Mouse (Mus musculus) embryo, embryonic 10.5 days (tissue): ENCODE data around the gene Pde10a.

ENCODE experiments used
- DNase-seq: peaks from one replicate; pipeline ENCODE4 v3.0.0-alpha.2; 2015; ENCODE audit warnings: low spot score

Gene Pde10a

DNA sequence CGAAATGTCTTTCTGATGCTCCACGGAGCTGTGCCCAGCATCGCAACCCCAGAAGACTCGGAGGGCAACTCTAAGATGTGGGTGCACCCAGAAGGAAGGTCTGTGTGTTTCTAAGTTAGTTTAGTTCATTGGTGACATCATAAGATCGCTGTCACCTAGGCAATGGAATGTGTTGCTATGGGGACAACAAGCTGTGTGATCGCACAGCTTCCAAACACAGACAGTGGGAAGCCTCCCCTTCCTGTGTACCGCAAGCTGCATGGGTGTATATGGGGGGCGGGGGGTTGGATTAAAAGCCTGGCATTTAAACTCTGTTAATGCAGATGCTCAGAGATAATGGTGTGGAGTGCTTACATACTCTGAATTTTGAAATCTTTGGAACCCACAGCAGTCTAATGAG lies 56.4 kb downstream of the Pde10a start:
- DNase-seq = no peak

DNA sequence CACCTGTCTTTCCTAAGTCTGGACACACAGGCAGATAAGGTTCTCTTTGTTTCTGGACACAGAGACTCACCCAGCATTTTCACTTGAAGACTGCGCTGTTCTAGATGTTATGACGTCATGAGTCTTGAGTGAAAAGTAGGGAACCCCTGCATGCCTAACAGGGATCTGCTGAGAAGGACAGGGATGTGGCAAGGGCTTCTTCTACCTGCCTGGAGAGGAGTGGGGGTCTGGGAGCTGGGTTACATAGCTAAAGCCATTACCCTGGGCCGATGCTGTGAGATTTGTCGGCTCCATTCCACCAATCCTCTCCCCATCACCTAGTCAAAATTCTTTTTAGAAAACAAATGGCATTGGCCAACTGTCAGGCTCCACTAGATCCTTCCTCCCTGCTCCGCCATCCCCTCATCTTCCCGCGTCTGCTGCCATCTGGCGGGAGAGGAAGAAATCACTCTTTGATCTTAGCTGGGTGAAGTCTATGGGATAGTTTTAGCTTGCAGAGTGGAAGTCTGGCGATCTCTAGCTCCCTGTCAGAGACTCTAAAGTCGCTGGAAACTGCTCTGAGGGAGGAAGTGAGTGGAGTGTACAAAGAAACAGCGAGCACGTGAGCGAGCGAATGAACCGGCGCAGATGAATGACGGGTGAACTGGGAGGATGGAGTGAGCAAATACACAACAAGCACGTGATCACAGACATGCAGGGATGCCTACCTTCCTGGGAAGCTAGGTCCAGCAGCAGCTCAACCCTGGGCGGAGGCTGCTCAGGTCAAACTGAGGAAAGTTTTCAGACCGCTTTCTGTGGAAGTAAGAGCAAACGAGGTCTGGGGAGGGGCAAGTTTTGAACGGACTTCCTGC lies 67.5 kb downstream of the Pde10a start:
- peak; percentile 88 for DNase-seq

DNA sequence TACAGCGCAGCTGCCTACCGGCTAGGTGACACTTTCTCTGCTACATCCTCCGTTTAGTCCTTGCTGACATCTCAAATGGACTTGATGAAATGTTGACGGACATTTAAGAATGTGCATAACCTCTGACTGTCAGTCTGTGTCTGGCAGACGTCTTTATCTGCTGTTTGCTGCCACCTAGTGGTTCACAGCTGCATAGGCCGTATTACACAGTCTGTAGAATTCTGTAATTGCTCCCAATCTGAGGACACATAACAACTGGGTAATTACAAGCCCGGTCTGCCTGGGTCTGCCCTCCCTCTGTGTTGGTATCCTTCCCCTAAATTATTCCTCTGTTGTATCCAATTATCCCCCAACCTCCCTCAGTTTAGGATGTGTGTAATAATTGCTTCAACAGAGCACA lies 72.6 kb downstream of the Pde10a start:
- DNase-seq = peak; percentile 84

DNA sequence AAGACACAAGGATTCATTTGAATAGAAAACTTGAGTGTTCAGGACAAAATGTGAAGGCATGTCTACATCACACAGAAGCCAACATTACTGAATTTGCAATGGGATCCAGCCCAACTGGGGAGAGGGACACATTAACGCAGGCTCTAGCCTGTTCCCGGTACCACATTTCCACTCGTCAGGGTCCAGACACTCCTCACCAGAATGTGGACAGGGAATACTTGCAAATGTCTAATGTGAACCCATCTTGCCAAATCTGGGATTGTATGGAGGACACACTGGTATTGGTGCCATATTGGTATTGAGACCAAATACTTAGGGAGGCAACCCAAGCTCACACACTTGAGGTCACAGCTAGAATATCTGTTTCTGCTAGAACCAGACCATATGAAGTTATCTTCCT lies 77.8 kb downstream of the Pde10a start:
- DNase-seq = no peak

DNA sequence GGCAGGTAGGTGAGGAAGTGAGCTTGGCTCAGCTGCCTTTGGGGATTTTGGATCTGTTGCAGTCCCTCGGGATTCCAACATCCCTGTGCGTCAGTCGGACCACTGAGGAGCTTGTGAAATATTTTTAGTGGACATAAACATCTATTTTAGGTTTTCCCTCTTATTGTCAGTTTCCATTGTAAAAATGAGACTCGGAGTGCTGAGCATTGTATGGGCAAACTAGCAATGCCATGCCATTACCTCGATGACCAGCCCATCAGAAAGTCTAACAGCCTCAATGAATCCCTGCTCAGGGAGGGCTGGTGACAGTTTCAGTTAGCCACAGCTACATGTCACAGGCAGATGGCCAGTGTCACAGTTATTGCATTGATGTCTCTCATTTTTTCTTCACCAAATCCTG lies 80.7 kb downstream of the Pde10a start:
- DNase-seq = no peak

DNA sequence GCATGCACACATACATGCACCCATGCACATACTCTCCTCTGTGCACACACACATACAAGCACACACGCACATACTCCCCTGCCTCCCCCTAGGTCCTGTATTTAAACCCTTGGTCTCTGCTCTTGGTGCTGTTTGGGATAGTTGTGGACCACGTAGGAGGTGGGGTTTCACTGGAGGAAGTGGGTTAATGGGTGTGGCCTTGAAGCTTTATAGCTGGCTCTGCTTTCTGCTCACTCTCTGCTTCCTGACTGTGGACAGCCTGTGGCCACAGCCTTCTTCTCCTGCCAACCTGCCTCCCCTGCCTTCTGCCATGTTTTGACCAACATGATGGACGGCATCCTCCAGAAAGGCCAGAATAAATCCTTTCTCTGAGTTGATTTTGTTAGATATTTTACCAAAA lies 81.5 kb downstream of the Pde10a start:
- DNase-seq = no peak

DNA sequence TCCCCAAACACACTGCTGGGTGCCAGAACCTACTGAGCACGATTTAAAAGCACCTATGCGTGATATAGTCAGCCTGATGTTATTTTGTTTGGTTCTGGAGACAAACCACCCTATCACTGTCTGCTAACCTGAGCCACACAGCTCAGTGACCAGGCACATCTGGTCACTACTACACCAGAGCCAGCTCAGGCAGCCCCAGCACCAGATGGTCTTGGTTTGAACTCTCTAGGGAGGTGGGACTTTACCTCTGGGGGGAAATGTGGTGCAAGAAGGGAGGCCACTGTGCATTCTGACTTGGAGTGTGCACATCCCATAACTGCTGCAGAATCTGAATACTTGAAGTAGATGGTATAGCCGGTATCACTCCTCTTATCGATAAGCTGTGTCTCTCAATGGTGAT lies 86.7 kb downstream of the Pde10a start:
- DNase-seq = no peak

DNA sequence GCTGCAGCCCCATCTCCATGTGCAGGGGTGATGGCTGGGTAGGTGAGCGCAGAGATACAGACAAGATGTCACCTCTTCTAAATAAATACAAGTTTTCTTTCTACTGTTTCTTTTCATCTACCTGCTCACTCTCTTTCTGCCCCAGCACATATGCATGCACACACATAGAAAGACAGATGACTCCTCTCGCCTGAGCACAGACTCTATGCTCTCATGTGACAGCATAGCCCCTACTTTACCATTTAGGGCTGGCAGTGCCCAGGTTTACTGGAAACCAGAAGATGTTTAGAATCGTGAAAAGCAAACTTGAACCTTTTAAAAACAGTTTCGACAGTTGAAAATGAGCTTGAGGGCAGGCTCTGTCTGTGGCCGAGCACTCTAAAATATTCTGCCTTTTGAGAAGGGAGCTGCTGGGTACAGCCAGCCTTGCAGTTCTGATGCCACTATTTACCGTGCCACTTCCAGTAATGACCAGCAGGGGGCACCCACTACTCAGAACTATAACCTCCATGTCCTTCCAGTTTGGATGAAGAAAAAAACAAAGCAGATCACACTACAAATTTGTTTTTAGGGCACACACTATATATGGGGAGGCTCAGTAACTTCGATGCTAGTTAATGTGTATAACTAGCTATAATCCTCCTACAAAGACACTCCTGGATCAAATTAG lies 88.8 kb downstream of the Pde10a start:
- peak; percentile 92 for DNase-seq

DNA sequence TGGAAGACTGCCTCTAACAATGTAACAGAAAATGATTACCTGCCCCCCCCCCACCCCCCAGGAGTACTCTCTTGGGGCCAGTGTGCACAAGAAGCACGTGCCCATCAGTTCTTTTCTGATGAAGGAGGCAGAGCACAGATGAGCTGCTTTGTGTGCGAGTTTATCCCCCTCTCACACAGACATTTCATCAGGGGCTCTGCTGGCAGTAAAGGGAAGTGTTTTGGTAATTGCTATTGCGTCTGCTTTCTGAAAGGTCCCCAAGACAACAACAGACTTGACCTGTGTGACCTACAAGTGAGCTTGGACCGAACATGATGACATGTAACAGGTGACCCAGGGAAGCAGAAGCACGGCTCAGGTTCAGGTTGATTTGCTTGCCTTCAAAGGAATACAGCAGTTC lies 95.2 kb downstream of the Pde10a start:
- peak; percentile 10 for DNase-seq

DNA sequence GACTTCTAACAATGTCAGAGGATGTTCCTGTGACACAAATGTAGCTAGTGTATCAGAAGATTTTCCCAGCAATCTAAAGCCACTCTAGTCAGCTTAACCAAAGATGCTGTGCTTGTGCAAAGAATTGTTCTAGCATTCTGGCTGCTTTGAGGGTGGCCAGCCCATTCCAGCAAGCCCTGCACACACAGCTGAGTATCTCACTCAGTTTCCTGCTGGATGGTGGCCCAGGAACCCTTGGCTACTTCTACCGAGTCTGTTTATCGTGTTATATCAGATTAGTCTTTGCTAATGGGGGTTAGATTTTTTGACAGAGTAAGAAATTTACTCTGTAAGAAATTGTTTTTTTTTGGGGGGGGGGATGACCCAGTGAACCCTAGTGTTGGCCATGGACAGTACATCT lies 95.9 kb downstream of the Pde10a start:
- no peak for DNase-seq

DNA sequence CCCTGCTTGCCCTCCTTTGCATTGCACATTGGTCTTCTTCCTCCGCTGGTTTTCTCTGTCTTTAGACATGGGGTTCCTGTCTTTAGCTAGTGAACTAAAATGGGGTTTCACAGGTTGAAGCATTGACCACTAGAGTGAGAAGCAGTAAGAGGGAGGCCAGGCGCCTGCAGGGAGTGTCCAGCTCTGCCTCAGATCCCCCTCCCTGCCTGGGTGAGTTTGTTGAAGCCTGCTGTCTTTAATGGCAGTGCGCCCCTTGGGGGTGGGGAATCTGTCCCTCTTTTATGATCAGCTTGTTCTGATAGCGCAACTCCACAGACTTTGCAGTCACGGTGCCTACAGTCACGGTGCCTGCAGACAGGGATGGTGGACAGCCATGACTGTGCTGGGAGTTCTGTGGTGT lies 96.7 kb downstream of the Pde10a start:
- DNase-seq = no peak

DNA sequence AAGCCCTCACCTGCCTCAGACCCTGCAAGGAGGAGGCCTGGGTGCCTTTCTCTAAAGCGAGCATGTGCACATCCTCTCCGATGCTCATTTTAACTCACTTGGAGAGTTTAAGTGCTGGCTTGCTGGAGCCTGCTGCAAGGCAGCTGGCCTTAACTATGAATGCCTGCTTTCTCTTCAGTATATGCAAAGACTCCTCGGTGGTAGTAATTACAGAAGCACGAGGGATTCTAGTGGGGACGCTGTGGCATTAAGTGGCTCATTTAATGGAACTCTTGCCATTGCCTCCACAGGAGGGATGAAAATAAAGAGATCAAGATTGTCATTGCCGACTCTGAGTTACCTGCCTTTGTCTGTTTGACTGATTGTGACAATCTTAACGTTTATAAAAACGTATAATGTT lies 101.2 kb downstream of the Pde10a start:
- no peak for DNase-seq

DNA sequence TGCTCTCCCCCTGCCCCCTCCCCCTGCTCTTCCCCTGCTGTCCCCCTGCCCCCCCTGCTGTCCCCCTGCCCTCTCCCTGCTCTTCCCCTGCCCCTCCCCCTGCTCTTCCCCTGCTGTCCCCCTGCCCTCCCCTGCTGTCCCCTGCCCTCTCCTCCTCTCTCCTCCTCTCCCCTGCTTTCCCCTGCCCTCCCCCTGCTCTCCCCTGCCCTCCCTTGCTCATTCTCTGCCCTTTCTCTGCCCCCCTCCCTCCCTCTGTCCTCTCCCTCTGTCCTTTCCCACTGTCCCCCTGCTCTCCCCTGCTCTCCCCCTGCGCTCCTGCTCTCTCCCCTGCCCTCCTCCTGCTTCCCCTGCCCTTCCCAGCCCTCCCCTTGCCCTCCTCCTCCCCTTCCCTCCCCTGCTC lies 106.5 kb downstream of the Pde10a start:
- DNase-seq = no peak

DNA sequence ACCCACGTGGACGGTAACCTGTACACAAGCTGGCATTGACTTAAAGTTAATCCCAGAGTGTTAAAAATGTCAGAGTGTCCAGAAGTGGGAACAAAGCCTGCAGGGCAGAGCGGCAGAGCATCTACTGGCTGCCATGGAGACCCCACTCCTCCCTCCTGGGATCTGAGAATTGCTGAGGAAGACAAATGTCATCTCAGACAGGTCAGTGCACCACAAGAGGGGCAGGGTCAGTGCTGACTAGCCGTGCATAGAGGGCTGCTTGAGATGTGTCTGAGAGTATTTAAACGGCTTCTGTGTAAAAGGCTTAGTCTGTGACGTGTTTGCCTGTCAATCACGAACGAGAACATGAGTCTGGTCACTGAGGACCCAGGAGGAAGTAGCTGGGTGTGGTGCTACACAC lies 108.4 kb downstream of the Pde10a start:
- peak; percentile 70 for DNase-seq

DNA sequence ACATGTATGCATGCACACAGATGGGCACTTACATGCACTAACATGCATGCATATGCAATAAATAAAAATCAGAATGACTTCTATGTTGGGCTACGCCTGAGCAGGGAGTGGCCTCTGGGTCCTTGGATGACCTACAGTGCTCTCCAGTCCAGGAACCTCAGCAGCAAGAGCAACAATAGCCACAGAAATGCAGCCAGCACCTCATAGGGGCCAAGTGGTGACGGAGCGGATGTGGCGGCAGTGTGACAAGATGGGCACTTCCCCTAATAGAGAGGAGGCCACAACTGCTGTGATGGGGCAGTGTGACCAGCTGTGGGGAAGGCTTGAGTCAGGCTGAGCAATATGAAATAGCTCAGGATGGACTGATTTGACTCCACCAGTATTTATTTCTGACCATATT lies 109.3 kb downstream of the Pde10a start:
- DNase-seq = no peak

DNA sequence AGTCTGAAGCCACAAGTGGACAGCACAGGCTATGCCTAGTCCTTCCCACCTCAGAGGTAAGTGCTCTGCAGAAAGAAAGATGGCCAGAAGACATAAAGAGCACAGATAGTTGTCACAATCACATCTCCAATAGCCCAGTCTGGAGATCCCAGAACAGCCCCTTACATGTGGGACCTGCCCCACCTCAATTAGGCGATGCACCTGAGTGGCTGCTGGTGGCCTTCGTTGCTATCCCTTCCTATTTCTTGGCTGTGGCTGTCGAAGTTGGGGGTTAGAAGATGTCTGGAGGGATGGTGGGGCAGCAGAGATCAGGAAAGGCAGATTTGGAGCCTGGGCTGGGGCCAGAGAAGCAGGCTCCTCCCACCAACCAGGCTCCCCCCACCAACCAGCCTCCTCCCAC lies 111.1 kb downstream of the Pde10a start:
- no peak for DNase-seq

DNA sequence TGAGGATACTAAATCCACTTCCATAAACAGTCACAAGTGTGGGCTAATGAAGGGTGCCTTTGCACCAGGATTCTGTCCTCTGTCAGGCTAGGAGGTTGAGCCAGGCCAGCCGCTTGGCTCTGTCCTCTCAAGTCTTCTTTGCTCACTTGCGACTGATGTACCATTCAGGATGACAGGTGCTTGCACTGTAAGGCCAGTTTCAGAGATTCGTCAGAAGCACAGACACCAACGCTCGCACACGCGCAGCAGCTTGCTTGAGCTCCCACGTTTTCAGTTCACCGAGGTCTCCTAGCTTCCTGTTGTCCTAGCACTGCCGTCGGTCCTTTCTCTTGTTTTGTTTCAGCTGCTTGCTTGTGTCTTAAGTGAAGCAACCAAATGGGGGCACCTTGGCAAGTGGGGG lies 111.5 kb downstream of the Pde10a start:
- no peak for DNase-seq

DNA sequence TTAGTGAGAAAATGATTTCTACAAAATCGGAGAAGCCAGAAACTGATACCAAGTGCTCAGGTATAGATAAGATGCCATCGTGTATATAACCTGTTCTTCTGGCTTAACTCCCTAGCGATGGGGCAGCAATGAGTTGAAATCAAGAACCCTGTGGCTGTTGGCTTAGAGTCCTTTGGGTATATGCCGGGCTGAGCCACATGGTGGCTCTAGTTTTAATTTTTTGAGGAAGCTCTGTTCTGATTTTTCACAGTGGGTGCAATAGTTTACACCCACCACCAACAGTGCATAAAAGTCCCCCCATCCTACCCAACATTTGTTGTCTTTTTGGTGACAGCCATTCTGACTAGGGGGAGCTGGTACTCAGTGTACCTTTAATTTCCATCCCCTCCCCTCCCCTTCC lies 112.0 kb downstream of the Pde10a start:
- no peak for DNase-seq

DNA sequence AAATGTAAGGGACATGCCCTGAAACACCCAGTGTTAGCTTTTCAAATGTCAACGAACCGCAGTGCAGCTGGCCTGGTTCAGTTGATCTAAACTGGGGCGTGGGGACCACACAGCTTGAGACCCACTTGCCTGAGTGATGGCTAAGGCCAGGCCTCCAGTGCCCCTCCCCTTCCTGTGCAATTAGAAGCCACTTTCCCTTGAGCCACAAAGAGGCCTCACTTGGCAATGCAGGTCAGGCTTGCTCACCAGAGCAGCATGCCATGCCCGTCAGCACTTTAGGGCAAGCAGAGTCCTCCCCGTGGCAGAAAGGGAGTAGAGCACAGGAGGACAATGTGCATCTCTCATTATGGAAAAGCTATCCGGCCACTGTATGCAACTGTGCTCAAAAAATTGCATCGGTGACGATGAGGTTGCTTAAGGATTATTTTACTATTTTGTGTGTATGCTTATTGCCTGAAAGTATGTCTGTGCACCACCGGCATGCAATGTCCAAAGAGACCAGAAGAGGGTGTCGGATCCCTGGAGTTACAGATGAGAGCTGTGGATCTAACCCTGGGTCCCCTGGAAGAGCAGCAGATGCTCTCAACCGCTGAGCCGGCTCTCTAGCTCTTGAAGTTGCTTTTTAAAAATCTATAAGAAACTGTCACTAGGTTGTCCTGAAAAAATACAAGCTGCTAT lies 114.7 kb downstream of the Pde10a start:
- DNase-seq = peak; percentile 39

DNA sequence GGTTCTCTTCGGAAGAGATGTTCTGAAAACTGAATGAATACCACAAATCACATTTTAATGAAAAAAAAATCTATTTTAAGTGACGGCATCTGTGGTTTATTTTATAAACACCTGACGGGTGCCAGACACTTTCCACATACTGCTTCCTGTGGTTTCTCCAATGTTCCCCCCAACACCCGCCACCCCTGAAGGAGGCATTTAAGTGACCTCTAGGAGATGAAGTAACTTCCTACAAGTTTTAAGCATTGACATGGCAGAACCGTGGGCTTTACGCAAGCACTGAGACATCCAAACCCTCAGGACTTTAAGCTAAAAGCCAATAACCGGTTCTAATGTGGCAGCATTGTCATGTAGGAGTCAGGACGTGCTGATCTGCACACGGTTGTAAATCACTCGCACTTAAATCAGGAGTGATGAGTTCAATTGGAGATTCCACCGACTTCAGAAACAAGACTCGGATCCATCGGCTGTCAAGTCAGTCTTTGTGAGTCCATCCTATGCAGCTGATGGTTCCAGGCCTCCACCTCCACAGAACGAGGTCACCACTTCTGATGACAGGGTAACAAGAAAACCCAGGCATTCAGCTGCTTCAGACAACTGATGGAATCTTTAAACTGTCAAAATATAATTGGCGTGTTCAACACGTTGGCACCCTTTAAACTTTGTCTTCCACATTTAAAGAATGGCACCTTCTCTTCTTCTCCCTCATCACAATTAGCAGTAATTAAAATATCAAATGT lies 115.7 kb downstream of the Pde10a start:
- DNase-seq = no peak

DNA sequence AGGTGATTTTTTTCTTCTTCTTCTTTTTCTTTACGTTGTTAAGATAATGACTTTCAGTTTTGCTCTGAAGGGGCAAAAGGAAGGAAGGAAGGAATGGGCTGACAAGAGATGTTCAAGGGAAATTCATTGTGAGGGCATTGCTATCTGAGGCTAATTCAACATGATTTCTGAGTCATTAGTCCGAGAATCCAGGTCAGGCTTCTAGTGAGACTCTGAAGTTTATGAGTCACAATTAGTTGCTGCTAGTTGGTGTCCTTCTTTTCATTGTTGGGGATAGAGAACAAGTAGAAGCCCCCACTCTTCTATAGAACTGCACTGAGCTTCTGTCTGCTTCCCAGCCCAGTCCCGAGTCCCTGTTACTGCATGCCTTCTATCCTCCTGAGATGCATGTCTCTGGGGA lies 116.3 kb downstream of the Pde10a start:
- DNase-seq = no peak

DNA sequence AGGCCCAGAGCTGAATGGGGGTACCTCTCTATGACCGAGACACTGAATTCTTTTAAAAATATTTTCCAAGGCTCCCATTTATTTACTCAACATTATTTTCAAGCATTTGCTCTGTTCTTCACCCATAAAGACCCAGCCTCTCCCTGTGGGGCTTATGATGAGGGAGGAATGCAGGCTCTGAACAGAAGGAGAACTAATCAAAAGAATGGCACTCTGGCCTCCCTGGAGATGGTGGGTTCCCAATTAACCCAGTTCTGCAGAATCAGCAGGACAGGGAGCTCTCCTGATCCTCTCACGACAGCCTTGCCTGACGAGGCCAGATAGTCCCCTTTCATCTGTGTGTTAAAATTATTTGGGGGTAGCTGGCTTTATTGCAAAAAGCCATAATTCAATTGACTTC lies 117.2 kb downstream of the Pde10a start:
- no peak for DNase-seq
